Mouse (Mus musculus) neural tube, embryonic 11.5 days (tissue): ENCODE measurements around the gene Apeh. TPM values are rescaled to one million over a fixed set of nuclear protein-coding genes. Genes with fewer than 3 reads are reported as not detected.

Experiments used
- ATAC-seq: fragments of 200-750 bp; cut with Nextera tagmentation; 2 replicates; pipeline ENCODE4 v1.8.0; 2017; ENCODE audit warnings: moderate number of reproducible peaks, mild to moderate bottlenecking, moderate TSS enrichment, moderate library complexity; ENCODE audit not compliant: insufficient read depth, low FRiP score, low TSS enrichment
- DNase-seq: peaks from one replicate; pipeline ENCODE4 v3.0.0-alpha.2; 2015; ENCODE audit warnings: low spot score
- H3K27ac ChIP-seq: fragments of 300-500 bp; sonication (generic); 2 replicates; pipeline ENCODE4 v1.5.1; 2014; ENCODE audit warnings: low read depth, mild to moderate bottlenecking, low read length
- H3K27me3 ChIP-seq: fragments of 300-500 bp; sonication (generic); 2 replicates; pipeline ENCODE4 v1.6.1; 2014; ENCODE audit warnings: mild to moderate bottlenecking, low read length, mixed read lengths; ENCODE audit not compliant: control insufficient read depth, insufficient read depth
- H3K36me3 ChIP-seq: fragments of 300-500 bp; sonication (generic); 2 replicates; pipeline ENCODE4 v1.6.1; 2014; ENCODE audit warnings: mild to moderate bottlenecking, low read length, moderate library complexity, mixed read lengths; ENCODE audit not compliant: control insufficient read depth, insufficient read depth
- H3K4me1 ChIP-seq: fragments of 300-500 bp; sonication (generic); 2 replicates; pipeline ENCODE4 v1.6.1; 2014; ENCODE audit warnings: low read length, mixed read lengths; ENCODE audit not compliant: control insufficient read depth, insufficient read depth
- H3K4me2 ChIP-seq: fragments of 300-500 bp; sonication (generic); 2 replicates; pipeline ENCODE4 v1.6.1; 2014; ENCODE audit warnings: low read depth, mild to moderate bottlenecking, moderate library complexity
- H3K4me3 ChIP-seq: fragments of 300-500 bp; sonication (generic); 2 replicates; pipeline ENCODE4 v1.5.1; 2014; ENCODE audit warnings: low read depth, low read length
- H3K9ac ChIP-seq: fragments of 300-500 bp; sonication (generic); 2 replicates; pipeline ENCODE4 v1.6.1; 2014; ENCODE audit warnings: mild to moderate bottlenecking, low read length
- H3K9me3 ChIP-seq: fragments of 300-500 bp; sonication (generic); 2 replicates; pipeline ENCODE4 v1.6.1; 2016; ENCODE audit warnings: low read length; ENCODE audit not compliant: control insufficient read depth
- WGBS: fragments of 180-500 bp; shearing (Covaris S2); extraction: QIAGEN DNeasy Blood & Tissue Kit; methylation state at CpG from one replicate; pipeline ENCODE4 v1.1.7; 2014; 5-methylcytosine and 5-hydroxymethylcytosine counted together
- polyA plus RNA-seq: library from polyadenylated mRNA; unstranded; fragments of >200 nt; fragmentation: Nextera tagmentation; extraction: Ambion mirVana; gene quantifications from 2 replicates; pipeline ENCODE4 v1.2.1, GENCODE M21; 2014

The Apeh gene
- polyA plus RNA-seq, 1 experiment from 2014 or later: 62.7 TPM

DNA sequence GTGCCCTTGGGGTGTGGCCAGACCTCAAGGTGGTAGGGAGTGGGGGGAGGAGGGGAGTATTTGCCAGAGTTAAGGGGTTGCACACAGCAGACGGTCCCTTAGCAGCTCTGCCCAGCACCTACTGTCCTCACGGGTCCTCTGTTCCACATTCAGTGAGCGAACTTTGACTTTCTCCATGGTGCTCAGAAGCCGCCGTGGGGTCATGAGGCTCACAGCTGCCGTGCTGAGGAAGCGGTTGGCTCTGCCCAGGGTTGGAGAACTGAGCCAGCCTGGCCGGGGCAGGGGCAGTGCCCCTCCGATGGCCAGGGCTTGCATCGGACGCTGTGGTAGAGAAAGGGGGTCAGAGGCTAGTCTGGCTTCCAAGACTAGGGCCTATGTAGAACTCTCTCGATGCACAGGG, 31.0 kb downstream of the Apeh start:
- no peak for DNase-seq
- Histone ChIP-seq H3K4me2 (no peak overlapping the region), H3K27ac (no peak overlapping the region), H3K9ac (no peak overlapping the region), H3K9me3 (no peaks in the 10 kb centered on the region), H3K4me3 (no peak overlapping the region), H3K4me1 (no peaks in the 10 kb centered on the region), H3K36me3 (peaks cover 6% of the 10 kb centered on the region; the same call in 1 of the 2 replicates), H3K27me3 (no peaks in the 10 kb centered on the region)
- 89% methylated on average over 12 of the region's 12 CpGs for WGBS
- no peak for ATAC-seq

DNA sequence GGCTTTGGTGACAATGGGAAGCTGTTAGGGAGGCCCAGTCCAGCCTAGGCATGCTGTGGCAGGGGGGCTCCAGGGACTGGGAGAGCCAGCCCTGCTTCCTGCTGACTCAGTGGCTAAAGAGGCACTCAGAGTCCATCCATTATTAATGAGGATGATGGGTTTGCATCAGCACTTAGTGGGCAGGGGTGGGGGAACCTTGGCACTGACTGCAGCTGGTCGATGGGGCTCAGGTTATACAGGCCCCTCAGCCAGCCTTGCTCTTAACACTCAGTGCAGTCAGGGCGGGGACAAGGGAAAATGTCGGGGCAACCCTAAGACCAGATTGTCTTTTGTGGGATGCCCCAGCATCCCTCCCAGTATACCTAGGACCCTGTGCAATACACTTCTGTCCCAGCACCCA, 32.3 kb downstream of the Apeh start:
- H3K27ac ChIP-seq: no peak overlapping the region
- no peak for DNase-seq
- ATAC-seq: no peak
- H3K4me2 ChIP-seq: no peak overlapping the region
- H3K9ac ChIP-seq: no peak overlapping the region
- no peaks in the 10 kb centered on the region for H3K4me1 ChIP-seq
- no peaks in the 10 kb centered on the region for H3K27me3 ChIP-seq
- 76% methylated on average over 3 of the region's 3 CpGs for WGBS
- H3K36me3 ChIP-seq: peaks cover 6% of the 10 kb centered on the region; the same call in 1 of the 2 replicates
- H3K4me3 ChIP-seq: no peak overlapping the region
- H3K9me3 ChIP-seq: no peaks in the 10 kb centered on the region

DNA sequence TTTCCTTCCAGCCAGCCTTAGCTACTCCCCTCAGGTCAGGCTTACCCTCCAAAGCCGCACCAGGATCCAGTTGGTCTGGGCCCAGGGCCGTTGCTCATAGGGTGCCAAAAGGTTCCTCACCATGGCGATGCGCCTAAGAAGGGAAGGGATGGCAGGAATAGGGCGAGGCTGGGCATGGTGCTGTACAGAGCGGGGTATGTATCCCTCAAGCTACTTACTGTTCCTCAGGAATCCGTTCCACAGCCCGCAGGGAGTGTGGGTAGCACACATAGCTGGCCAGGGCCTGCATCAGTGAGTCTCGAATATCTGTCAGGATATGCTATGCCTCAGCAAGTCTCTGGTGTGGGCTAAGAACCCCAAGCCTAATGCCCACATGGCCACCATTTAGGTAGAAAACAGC, 36.1 kb downstream of the Apeh start:
- peaks cover 10% of the 10 kb centered on the region; the same call in 1 of the 2 replicates for H3K36me3 ChIP-seq
- H3K4me2 ChIP-seq: no peak overlapping the region
- DNase-seq (no peak), ATAC-seq (no peak)
- WGBS: 96% methylated on average over 9 of the region's 9 CpGs
- H3K4me3 ChIP-seq: no peak overlapping the region
- H3K9me3 ChIP-seq: no peaks in the 10 kb centered on the region
- H3K4me1 ChIP-seq: no peaks in the 10 kb centered on the region
- no peaks in the 10 kb centered on the region for H3K27me3 ChIP-seq
- H3K9ac ChIP-seq: no peak overlapping the region
- no peak overlapping the region for H3K27ac ChIP-seq

DNA sequence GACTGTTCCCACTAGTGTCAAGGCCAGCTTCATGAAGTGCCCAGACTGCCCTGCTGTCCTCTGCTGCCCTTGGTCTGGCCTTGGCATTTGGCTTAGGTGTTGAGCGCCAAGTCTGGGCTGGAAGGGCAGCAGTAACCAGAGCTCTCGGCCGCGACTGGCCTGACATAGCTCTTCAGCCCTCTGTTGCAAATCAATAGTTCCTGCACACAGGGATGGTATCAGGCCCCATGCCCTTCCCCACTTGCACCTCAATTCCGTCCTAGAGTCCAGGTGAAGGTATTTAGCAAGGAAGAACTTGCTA, 37.2 kb downstream of the Apeh start:
- H3K27me3 ChIP-seq: no peaks in the 10 kb centered on the region
- H3K4me1 ChIP-seq: peaks cover 4% of the 10 kb centered on the region; the same call in 1 of the 2 replicates
- H3K4me3 ChIP-seq: no peak overlapping the region
- H3K4me2 ChIP-seq: no peak overlapping the region
- no peak for ATAC-seq
- H3K36me3 ChIP-seq: peaks cover 8% of the 10 kb centered on the region; the same call in 1 of the 2 replicates
- H3K9me3 ChIP-seq: no peaks in the 10 kb centered on the region
- no peak overlapping the region for H3K9ac ChIP-seq
- DNase-seq: no peak
- 97% methylated on average over 5 of the region's 5 CpGs for WGBS
- no peak overlapping the region for H3K27ac ChIP-seq

DNA sequence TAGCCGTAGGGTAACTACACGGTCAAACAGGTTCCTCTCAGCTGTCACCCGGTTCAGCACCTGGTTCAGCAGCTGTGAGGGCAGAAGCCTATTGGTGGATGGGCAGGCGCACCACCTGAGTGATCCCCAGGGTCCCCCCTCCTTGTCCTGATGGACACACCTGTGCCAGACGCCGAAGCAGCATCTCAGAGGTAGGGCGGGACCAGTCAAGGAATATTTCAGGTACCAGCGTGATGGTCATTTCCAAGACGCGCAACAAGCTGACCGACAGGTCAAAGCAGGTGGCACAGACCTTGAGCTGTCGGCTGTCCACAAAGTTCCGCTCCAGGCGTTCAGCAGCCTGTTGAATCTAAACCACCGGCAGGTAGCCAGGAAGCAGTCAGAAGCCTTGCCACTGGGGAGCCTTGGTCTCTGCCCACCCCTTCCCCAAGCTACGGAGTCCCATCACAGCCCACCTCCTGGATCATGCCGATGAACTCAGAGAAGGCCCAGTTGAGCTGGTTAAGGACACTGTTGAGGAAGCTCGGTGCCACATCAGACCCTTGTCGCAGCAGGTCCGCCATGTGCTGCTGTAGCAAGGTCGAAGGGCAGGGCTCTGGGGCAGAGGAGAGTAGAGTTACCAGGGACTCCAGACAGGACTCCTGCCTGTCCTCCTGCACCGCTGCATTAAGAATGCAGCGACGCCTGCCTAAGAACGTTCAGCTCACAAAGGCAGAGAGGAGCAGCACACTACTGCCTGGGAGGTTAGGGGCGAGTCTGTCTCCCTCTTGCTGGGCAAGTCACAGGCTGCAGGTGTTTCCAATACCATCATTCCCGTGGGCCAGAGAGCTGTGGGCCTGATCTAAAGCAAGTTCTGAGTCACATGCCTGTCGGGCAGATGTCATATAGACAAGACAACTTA, 37.8 kb downstream of the Apeh start:
- H3K27ac ChIP-seq: no peak overlapping the region
- H3K4me3 ChIP-seq: no peak overlapping the region
- no peak for DNase-seq
- H3K4me1 ChIP-seq: peaks cover 4% of the 10 kb centered on the region; the same call in 1 of the 2 replicates
- peaks cover 9% of the 10 kb centered on the region for H3K36me3 ChIP-seq
- no peak for ATAC-seq
- H3K27me3 ChIP-seq: no peaks in the 10 kb centered on the region
- H3K4me2 ChIP-seq: no peak overlapping the region
- no peak overlapping the region for H3K9ac ChIP-seq
- no peaks in the 10 kb centered on the region for H3K9me3 ChIP-seq
- 85% methylated on average over 28 of the region's 28 CpGs for WGBS

DNA sequence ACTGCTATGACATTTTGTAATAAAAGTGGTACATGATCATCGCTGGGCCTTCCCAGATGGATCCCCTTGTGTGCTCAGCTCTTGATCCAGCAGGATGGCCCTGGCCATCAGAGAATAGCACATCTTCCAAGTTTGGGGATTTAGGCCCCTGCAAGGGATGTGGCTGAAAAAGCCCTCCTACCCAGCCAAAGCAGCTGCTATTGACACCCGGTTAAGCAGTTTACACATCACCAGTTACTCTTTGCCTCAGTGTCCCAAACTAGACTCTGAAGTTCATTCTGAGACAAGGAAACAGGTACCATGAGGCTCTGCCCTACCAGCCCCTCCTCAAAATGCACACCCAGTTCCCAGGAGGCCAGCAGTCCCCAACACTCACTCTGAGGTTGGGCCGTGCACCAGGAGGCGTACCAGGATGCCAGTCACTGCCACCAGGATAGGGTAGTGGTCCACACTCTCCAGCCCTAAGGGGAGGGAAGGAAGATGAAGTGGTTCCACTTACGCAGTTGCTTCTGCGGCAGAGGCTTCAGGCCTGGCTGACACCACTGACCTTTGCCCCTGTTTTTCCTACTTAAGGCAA, 38.7 kb downstream of the Apeh start:
- WGBS: 84% methylated on average over 6 of the region's 6 CpGs
- no peaks in the 10 kb centered on the region for H3K27me3 ChIP-seq
- H3K27ac ChIP-seq: no peak overlapping the region
- H3K36me3 ChIP-seq: peaks cover 13% of the 10 kb centered on the region
- H3K9me3 ChIP-seq: no peaks in the 10 kb centered on the region
- ATAC-seq (no peak), DNase-seq (no peak)
- H3K4me2 ChIP-seq: no peak overlapping the region
- H3K4me1 ChIP-seq: peaks cover 4% of the 10 kb centered on the region; the same call in 1 of the 2 replicates
- no peak overlapping the region for H3K4me3 ChIP-seq
- H3K9ac ChIP-seq: no peak overlapping the region

DNA sequence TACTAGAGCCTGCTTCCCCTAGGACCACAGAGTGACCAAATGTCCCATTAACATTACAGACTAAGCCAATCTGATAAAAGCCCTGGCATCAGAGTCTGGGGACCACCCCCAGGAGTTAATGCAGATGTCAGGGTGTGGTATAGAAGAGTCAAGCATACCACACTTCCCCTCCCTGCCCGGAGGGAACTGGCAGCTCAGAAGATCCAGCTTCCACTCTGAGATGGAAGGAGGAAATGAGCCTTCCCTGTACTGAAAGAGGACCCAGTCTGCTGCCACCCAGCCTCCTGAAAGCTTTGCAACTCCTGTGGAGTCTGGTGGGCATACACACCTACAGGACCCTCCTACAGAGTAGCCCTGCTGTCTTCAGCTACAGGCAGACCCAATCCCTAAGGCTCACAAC, 39.3 kb downstream of the Apeh start:
- no peaks in the 10 kb centered on the region for H3K27me3 ChIP-seq
- no peaks in the 10 kb centered on the region for H3K9me3 ChIP-seq
- H3K4me3 ChIP-seq: no peak overlapping the region
- WGBS: 82% methylated on average over 1 of the region's 1 CpGs
- no peak overlapping the region for H3K4me2 ChIP-seq
- no peak for ATAC-seq
- H3K27ac ChIP-seq: no peak overlapping the region
- peaks cover 13% of the 10 kb centered on the region for H3K36me3 ChIP-seq
- no peak overlapping the region for H3K9ac ChIP-seq
- peaks cover 4% of the 10 kb centered on the region; the same call in 1 of the 2 replicates for H3K4me1 ChIP-seq
- no peak for DNase-seq

DNA sequence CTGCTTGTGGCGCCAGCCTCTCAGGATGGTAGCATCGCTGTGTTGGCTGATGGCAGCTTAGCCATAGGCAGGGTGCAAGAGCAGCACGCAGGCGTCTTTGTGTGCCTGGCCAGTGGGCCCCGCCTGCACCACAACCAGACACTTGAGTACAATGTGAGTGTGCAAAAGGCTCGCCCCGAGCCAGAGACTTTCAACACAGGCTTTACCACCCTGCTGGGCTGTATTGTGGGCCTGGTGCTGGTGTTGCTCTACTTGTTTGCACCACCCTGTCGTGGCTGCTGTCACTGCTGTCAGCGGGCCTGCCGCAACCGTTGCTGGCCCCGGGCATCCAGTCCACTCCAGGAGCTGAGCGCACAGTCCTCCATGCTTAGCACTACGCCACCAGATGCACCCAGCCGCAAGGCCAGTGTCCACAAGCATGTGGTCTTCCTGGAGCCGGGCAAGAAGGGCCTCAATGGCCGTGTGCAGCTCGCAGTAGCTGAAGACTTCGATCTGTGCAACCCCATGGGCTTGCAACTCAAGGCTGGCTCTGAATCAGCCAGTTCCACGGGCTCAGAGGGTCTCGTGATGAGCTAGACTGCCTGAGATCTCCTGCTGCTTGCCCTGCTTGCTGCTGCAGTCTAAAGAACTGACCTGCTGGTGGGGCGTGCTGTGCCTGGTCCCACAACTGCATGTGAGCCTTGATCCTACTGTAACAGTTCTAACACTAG, 39.9 kb downstream of the Apeh start:
- 90% methylated on average over 22 of the region's 22 CpGs for WGBS
- H3K36me3 ChIP-seq: peaks cover 13% of the 10 kb centered on the region

More for the DNA sequence above, 39.9 kb downstream of the Apeh start:
- H3K4me3 ChIP-seq: no peak overlapping the region
- no peak for ATAC-seq
- no peak overlapping the region for H3K27ac ChIP-seq
- no peaks in the 10 kb centered on the region for H3K27me3 ChIP-seq
- no peaks in the 10 kb centered on the region for H3K9me3 ChIP-seq
- H3K4me2 ChIP-seq: no peak overlapping the region
- no peak for DNase-seq
- peaks cover 7% of the 10 kb centered on the region; the same call in 1 of the 2 replicates for H3K4me1 ChIP-seq
- H3K9ac ChIP-seq: no peak overlapping the region
